Mouse (Mus musculus): ENCODE data around the gene Lsamp.

GRCm38 (mm10) chr16:41102805-41103204 lies 1118.6 kb downstream of the Lsamp start:
- TF ChIP-seq CTCF (IDR thresholded peaks at IDR 0.05; ENCODE audit: low read depth, low read length) (no peak), POLR2A (IDR thresholded peaks at IDR 0.05; ENCODE audit: extremely low read depth, insufficient read depth, low read length) (no peak)
